Mouse (Mus musculus) monocyte, adult 5-6 weeks (primary cell): ENCODE data around the gene Pomp. TPM values are rescaled to one million over a fixed set of nuclear protein-coding genes. Genes with fewer than 3 reads are reported as not detected.

Experiments used
- ATAC-seq: fragments of 153-309, 156-312 bp; replicated peaks from 2 replicates; pipeline ENCODE4 v1.8.0; 2017; ENCODE audit warnings: mild to moderate bottlenecking; ENCODE audit not compliant: low TSS enrichment, insufficient number of reproducible peaks, severe bottlenecking, poor library complexity, low FRiP score
- total RNA-seq: library from RNA; stranded (forward); fragments of 200-1000, 200-491, 200-594 nt; gene quantifications from 3 replicates; pipeline ENCODE4 v1.2.3, GENCODE M21; 2017

The Pomp gene
- 117 to 137 TPM (median 124 TPM) in 3 replicates for total RNA-seq

DNA sequence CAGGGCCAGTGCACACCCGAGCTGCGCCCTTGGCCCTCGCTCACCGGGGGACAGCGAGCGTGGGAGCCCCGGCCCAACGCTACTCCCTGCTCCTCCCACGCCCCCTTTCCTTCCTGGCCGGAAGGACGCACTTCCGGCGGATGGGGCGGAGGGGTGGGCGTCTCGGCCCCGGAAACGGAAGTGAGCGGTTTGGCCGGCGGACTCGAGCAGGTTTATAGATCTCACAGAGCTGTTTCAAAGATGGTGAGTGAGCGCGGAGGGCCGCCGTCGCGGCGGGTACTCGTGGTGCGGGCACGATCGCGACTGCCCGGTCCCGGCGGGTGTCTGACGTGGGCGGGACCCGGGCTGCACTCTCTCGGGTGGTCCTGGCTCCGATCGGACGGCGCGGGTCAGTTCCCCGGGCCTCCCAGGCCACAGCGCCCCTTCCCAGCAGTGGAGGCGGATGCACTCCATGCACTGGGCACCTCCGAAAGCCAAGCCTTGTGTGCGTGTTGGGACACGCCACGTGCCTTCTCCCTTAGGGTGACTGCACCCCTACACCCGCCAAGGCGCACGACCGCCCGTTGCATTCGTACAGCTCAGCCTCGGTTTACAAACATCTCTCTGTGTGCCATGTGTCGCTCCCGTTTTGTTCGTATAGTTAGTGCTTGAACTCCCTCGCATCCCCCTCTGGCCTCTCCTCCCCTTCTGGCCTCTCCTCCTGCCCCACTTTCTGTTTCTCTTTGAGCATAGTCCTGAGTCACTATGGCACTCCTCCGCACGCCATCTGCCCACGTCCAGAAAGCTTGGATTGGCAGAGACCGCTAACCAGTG is at the start of gene Pomp:
TSS of gene Pomp (plus strand) at position 13 of the 813 bp plus-strand sequence.
- peak; percentile 83 for ATAC-seq

- no peak for ATAC-seq
Measured at GRCm38 (mm10) chr5:147812255-147813040, 47.8 kb upstream of the Pomp start.

DNA sequence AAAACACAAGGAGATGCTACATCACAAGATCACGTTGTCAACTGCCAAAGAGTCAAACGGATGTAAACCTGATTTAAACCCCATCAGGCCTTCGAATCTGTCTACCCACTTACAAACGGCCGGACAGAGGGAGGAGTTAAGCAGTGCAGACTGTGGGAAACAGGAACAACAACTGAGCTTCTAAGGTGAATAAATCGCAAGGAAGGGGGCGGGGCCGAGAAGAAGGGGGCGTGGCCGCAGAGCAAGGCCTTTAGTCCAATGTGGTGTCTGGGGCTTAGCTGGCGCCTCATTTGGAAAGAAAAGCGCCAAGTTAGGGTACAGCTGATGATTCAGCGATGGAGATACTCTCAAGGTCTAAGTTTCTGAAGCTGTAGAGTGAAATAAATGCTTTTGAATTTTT is 45.3 kb upstream of the Pomp start:
- no peak for ATAC-seq

DNA sequence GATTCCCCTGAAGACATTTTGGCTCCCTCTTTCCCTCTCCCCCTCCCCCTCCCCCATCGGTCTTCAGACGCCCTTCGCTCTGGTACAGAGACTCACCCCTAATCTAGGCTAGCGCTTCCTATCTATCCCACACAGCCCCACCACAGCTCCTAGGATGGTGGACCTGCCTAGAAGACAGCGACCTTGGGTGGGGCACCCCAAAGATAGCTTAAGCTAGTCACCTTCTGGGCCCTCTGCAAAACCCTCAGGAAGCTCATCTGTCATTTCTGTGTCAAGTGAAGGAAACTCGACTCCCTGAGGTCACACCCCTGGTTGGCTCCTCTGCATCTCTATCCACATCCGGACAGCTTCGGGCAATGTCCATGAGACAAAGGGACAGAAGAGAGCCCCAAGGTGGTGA is 44.7 kb upstream of the Pomp start:
- ATAC-seq: no peak

- ATAC-seq: no peak
Measured at GRCm38 (mm10) chr5:147816465-147816864, 43.8 kb upstream of the Pomp start.

DNA sequence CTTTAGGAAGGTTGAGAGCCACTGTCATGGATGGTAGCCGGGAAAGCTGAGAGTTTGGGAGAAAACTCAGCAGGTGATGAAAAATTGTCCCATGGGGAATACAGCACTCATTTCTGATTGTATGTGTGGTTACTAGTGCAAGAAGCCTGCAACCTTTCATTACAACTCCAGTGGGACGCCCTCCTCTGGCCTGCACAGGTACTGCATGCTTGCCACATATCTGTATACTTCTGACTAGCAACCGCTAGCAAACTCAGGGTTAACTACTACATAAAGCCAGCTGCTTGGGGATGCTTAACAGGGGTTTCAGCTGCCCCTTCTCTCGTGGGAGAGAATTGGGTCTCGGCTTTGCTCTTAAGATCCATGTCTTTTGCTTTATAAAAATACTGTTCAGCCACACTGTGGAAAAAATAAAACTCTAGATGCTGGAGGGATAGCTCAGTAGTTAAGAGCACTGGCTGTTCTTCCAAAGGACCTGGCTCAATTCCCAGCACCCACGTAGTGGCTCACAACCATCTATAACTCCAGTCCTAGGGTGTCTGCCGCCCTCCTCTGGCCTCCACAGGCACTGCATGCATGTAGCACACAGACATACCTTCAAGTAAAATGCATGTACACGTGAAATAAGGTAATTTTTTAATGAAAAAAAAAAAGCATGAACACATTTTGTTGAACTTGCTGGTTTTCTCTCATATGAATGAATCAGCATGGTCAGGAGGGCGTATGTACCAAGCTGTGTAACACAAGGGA is 42.3 kb upstream of the Pomp start:
- no peak for ATAC-seq

DNA sequence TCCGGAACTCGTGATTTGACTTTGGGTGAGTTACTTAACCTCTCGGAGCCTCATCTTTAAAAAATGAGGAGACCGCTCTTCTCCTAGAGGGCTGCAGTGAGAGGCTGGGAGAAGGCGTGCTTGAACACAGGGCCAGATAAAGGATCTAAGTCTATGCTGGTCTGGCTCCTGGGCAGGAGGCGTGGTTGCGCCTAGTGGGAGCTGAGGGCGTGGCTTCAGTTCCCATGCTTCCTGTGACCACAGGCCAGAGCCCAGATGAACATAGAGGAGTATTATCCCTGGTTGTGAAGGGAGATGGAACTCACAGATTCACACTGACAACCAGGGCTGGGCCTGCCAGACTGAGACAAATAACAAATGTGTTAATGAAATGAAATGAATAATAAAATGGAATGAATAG is 41.4 kb upstream of the Pomp start:
- ATAC-seq: no peak

DNA sequence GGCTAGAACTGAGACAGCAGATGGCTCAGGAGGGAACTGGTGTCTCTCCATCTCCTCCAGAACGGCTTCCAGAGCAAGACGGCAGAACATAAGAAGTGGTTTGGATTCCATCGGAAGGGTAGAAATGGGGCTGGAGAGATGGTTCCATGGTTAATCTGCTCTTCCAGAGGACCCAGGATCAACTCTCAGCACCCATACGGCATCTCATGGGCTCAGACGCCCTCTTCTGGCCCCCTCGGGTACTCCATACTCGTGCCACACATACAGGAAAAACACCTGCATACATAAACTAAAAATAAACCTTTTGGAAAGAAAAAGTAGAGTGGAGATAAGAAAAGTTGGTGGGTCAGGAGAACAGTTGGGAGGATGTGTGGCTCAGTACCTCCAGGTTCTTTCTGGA is 40.4 kb upstream of the Pomp start:
- no peak for ATAC-seq

DNA sequence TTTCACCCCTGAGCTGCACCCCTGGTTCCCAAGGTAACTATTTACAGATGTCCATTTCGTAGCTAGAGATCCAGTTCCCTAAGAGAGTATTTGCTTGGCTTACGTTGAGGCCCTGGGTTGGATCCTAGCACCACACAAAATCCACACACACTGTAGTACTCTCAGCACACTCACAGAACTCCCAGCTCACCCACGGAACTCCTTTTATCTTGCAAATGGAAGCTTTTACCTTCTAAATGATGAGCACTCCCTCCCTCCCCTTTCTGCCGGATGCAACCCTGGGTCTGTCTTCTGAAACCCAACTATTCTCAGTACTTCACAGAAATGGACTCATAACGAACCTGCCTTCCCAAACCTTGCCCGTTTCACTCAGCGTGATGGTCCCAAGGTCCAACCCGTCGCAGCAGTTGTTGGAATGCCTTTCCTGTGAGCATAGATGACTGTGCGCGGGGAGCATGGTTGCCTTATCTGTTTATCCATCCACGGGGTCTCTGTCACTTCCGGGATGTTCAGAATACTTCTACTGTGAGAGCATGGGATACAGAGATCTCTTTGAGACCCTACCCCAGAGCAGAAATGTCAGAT is 36.1 kb upstream of the Pomp start:
- ATAC-seq: no peak

GRCm38 (mm10) chr5:147825375-147825969 is 34.8 kb upstream of the Pomp start:
- ATAC-seq: peak; percentile 59

- no peak for ATAC-seq
Measured at GRCm38 (mm10) chr5:147826091-147826490, 34.2 kb upstream of the Pomp start.

DNA sequence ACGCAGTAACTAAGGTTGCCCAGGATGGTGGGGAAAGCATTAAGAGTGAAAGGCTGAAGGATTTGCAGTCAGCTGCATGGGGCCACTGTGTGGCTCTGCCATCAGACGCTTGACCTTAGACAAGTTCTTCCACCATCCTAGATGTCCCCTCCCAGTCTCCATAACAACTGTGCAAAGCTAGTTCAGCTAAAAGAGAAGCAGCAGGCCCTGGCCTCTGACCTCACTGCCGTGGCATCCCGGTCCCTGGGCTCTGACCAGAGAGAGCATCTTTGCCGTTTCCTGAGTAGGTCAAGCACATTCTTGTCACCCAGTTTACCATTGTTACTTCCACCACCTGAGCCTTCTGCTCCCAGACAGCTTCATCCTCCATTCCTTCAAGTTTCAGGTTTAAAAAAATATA is 33.7 kb upstream of the Pomp start:
- no peak for ATAC-seq

DNA sequence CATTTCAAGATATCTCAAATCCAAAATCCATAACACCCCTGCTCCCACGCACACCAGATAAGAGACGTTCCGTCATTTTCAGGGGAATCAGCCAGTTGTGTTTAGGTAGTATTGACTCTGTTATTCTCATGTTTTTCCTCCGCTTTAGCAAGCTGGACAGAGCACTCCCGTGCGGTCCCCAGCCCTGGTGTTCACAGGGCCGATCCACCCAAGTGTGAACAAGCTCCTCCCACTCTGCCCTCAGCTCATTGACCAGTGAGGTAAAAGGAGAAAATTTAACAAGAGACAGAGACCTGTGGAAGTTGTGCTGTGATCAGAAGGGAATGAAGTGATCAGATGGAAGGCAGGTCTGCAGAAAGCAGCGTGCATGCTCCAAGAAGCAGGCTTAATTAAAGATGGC is 31.4 kb upstream of the Pomp start:
- no peak for ATAC-seq

DNA sequence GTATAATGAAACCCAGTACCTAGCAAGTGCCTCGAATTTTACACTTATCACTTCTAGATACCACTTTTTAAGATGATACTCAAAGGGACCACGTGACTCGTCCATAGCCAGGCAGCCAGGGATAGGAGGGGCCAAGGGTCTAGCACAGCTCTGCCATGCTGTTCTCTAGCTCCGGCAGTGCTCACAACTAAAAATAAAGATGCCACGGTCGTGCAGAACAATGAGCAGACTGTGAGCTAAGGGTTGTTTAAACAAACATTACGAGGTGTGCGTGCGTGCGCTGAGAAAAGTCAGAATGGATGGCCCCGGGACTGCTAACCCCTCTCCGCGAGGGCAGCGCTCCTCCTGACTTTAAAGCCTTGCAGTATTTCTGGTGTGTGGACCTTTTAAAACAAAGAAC is 27.4 kb upstream of the Pomp start:
- ATAC-seq: no peak

- no peak for ATAC-seq
Measured at GRCm38 (mm10) chr5:147834841-147835500, 25.3 kb upstream of the Pomp start.

- ATAC-seq: peak; percentile 65
Measured at GRCm38 (mm10) chr5:147839418-147839817, 20.8 kb upstream of the Pomp start.

GRCm38 (mm10) chr5:147843340-147843739 is 16.9 kb upstream of the Pomp start:
- 0 out of 2 replicates have a peak, but pooled peaks have one; percentile 13 for ATAC-seq

DNA sequence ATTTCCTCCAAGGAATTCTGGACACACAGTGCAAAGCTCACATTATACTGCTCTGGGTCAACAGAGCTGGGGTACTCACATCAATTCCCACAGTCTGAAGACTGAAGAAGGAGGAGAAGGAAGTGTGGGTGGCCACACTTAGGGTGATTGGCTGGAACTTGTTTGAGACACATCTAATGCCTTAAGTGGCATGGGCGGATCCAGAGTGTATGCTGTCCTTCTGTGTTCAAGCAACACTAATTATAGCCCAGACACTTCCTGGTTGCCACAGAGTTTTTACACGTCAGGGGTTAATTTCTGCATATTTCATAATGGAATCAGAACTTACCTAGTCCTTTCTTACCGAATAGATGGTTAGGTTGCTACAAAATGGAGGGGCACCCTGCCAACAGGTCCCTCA is 14.9 kb upstream of the Pomp start:
- ATAC-seq: peak; percentile 80
